Mouse (Mus musculus) forebrain, embryonic 15.5 days (tissue): ENCODE data around the gene Pip4k2b. TPM values are rescaled to one million over a fixed set of nuclear protein-coding genes. Genes with fewer than 3 reads are reported as not detected.

Experiments
- ATAC-seq: fragments of 200-750 bp; cut with Nextera tagmentation; replicated peaks from 2 replicates; pipeline ENCODE4 v1.8.0; 2017; ENCODE audit warnings: mild to moderate bottlenecking, moderate TSS enrichment, moderate library complexity
- H3K27ac ChIP-seq: fragments of 300-500 bp; sonication (generic); replicated peaks from 2 replicates; pipeline ENCODE4 v1.5.1; 2015; ENCODE audit warnings: mild to moderate bottlenecking, inconsistent platforms
- H3K27me3 ChIP-seq: fragments of 300-500 bp; sonication (generic); 2 replicates; pipeline ENCODE4 v1.6.1; 2015; ENCODE audit warnings: inconsistent platforms
- H3K36me3 ChIP-seq: fragments of 300-500 bp; sonication (generic); 2 replicates; pipeline ENCODE4 v1.6.1; 2015; ENCODE audit warnings: mild to moderate bottlenecking, inconsistent platforms
- H3K4me1 ChIP-seq: fragments of 300-500 bp; sonication (generic); 2 replicates; pipeline ENCODE4 v1.6.1; 2015; ENCODE audit warnings: inconsistent platforms
- H3K4me2 ChIP-seq: fragments of 300-500 bp; sonication (generic); replicated peaks from 2 replicates; pipeline ENCODE4 v1.6.1; 2015; ENCODE audit warnings: mild to moderate bottlenecking, inconsistent platforms
- H3K4me3 ChIP-seq: fragments of 300-500 bp; sonication (generic); 2 replicates; pipeline ENCODE4 v1.5.1; 2015; ENCODE audit warnings: mild to moderate bottlenecking, inconsistent platforms
- H3K9ac ChIP-seq: fragments of 300-500 bp; sonication (generic); replicated peaks from 2 replicates; pipeline ENCODE4 v1.6.1; 2015; ENCODE audit warnings: mild to moderate bottlenecking, inconsistent platforms
- H3K9me3 ChIP-seq: fragments of 300-500 bp; sonication (generic); 2 replicates; pipeline ENCODE4 v1.6.1; 2016; ENCODE audit warnings: inconsistent platforms
- WGBS: fragments of 180-500 bp; shearing (Covaris S2); methylation state at CpG from one replicate; pipeline ENCODE4 v1.1.7; 2015; ENCODE audit warnings: mixed read lengths; 5-methylcytosine and 5-hydroxymethylcytosine counted together
- polyA plus RNA-seq: library from polyadenylated mRNA; unstranded; fragments of >200 nt; fragmentation: Nextera tagmentation; extraction: Ambion mirVana; gene quantifications from 2 replicates; pipeline ENCODE4 v1.2.1, GENCODE M21; 2015

Gene Pip4k2b
- polyA plus RNA-seq, 1 experiment from 2014 or later: 4.8 TPM

DNA sequence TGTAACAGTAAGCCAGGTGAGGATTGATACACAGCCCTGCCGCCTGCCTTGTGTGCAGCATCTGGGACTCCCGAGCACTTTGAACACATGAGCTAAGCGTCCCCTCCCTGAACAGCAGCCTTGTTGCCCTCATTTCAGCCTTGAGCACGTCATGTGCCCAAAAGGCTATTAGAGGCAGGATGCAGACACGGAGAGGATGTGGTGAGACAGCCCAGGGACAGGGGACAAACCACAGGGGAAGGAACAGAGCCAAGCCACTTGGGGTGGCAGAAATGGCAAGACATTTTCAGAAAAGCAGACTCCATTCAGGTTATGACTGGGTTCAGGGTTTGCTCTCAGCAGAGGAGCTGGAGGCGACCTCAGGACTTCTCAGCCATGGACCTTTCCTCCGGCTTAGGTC lies 16.2 kb downstream of the Pip4k2b start:
- Histone ChIP-seq H3K27ac (no peak overlapping the region), H3K4me3 (no peak overlapping the region), H3K9ac (no peak overlapping the region), H3K27me3 (no peaks in the 10 kb centered on the region), H3K4me1 (no peaks in the 10 kb centered on the region), H3K36me3 (peaks cover 80% of the 10 kb centered on the region), H3K9me3 (no peaks in the 10 kb centered on the region), H3K4me2 (no peak overlapping the region)
- no peak for ATAC-seq
- 84% methylated on average over 7 of the region's 7 CpGs for WGBS

DNA sequence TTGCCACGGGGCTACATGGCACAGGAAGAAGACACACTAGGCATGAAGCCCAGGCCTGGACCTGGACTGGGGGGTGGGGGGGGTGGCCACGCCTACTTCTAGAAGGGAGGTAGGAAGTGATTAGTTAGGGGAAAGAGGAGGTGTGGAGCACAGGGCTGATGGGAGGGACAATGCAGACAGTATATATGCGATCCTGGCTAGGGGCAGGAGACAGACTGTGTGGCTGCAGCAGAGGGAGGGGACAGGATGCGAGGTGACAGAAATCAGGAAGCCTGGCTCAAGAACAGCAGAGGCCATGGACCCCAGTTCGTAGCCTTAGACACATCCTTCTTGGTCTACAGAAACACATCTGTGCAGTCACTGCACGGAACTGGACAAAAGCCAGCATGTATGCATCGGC lies 20.8 kb downstream of the Pip4k2b start:
- Histone ChIP-seq H3K9ac (no peak overlapping the region), H3K9me3 (no peaks in the 10 kb centered on the region), H3K27me3 (no peaks in the 10 kb centered on the region), H3K4me3 (no peak overlapping the region), H3K4me2 (no peak overlapping the region), H3K36me3 (peaks cover 90% of the 10 kb centered on the region), H3K4me1 (no peaks in the 10 kb centered on the region), H3K27ac (no peak overlapping the region)
- WGBS: 84% methylated on average over 7 of the region's 7 CpGs
- ATAC-seq: no peak

DNA sequence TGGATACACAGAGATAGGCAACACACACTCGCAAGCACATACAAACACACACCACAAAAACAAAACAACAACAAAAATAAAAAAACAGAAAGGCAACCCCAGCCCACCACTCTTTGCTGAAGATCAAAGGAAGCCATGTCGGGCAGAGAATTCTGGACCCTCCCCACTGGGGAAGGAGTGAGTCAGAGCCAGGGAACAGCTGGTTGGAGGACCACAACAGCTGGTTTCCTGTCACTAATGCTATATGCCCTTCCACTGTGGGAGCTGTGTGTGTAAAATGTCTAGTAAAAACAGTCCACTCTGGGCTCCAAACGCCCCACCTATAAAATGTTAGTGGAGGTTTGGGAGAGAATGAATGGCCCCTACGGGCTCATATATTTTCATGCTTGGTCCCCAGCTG lies 23.2 kb downstream of the Pip4k2b start:
- no peaks in the 10 kb centered on the region for H3K27me3 ChIP-seq
- no peaks in the 10 kb centered on the region for H3K9me3 ChIP-seq
- H3K36me3 ChIP-seq: peaks cover 84% of the 10 kb centered on the region
- no peak overlapping the region for H3K4me3 ChIP-seq
- H3K4me1 ChIP-seq: no peaks in the 10 kb centered on the region
- no peak overlapping the region for H3K4me2 ChIP-seq
- H3K9ac ChIP-seq: no peak overlapping the region
- 98% methylated on average over 4 of the region's 4 CpGs for WGBS
- no peak for ATAC-seq
- H3K27ac ChIP-seq: no peak overlapping the region

GRCm38 (mm10) chr11:97719041-97719440 lies 25.5 kb downstream of the Pip4k2b start:
- ATAC-seq: no peak

DNA sequence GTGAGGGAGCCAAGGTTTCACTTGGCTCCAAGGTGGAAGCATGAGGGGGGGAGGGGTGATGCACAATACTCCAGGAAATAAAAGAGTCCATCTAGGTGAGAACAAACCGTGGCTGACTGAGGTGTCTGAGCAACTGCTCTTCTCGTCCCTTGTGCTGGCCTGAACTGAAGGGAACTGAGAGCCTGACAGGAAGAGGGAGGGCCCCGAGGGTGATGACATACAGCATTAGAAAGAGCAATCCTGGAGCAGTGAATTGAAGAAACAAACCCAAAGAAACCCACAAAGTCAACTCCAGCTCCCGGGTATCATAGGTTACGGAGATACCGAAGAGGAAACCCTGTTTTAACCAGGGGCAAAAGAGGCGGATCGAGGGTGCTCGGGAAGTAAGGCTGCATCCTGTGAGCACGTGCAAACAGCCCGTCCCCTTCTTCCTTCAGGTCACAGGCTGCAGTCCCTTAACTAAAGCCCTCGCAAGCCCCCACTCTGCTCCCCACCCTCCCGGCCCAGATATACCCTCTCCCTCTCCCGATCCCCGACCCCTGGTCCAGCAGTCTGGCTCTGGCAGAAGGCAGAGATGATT lies 26.1 kb downstream of the Pip4k2b start:
- peaks cover 64% of the 10 kb centered on the region for H3K36me3 ChIP-seq
- WGBS: 86% methylated on average over 15 of the region's 15 CpGs
- no peak for ATAC-seq
- H3K27ac ChIP-seq: no peak overlapping the region
- no peaks in the 10 kb centered on the region for H3K9me3 ChIP-seq
- no peak overlapping the region for H3K4me2 ChIP-seq
- no peak overlapping the region for H3K4me3 ChIP-seq
- H3K27me3 ChIP-seq: no peaks in the 10 kb centered on the region
- no peaks in the 10 kb centered on the region for H3K4me1 ChIP-seq
- no peak overlapping the region for H3K9ac ChIP-seq

More at GRCm38 (mm10) chr11:97719041-97719440, 25.5 kb downstream of the Pip4k2b start:
- no peak overlapping the region for H3K9ac ChIP-seq
- H3K36me3 ChIP-seq: peaks cover 64% of the 10 kb centered on the region
- H3K27me3 ChIP-seq: no peaks in the 10 kb centered on the region
- no peaks in the 10 kb centered on the region for H3K4me1 ChIP-seq
- H3K4me2 ChIP-seq: no peak overlapping the region
- 91% methylated on average over 4 of the region's 4 CpGs for WGBS
- no peak overlapping the region for H3K4me3 ChIP-seq
- H3K9me3 ChIP-seq: no peaks in the 10 kb centered on the region
- no peak overlapping the region for H3K27ac ChIP-seq

DNA sequence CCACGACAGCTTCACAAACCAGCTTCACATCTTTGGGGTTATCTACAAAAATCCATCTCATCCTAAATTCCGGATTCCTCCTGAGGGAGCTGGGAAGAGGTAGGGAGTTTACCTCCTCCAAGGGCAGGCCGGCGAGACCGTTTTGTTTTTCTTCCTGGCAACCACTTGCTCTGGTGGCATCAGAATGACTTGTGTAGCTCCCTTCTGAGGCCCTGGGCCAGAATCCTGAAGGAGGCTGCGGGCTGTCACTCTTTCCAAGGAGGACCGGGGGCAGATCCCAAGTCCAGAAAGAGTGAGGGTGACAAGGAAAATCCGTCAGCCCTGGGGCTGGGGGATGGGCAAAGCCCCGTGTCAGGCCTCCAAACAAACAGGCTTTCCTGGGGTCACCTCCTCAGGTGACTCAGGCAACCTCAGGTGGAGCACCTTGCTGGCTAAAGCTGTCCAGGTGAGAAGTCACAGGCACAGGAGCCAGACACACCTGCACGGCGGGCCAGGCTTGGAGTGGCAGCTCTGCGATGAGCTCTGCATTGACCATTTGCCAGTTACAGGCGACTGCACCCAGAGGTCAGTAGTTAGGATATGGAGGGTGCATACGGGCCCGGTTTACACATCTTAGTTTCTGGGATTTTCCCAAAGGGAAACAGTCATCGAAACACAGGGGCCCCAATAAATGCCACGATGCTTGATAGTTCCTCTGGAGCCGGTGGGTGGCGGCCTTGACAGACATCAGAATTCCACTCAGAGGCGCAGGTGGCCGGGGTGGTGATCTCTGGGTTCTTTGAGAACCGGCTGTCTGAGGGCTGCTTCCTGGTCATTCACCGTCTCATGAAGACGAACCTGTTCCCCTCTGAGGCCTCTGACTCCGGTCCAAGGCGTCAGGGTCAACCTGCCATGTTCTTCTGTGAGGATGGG lies 26.9 kb downstream of the Pip4k2b start:
- no peak for ATAC-seq
- peaks cover 65% of the 10 kb centered on the region for H3K36me3 ChIP-seq
- H3K27me3 ChIP-seq: no peaks in the 10 kb centered on the region
- H3K4me3 ChIP-seq: no peak overlapping the region
- H3K4me2 ChIP-seq: no peak overlapping the region
- 91% methylated on average over 26 of the region's 26 CpGs for WGBS
- no peak overlapping the region for H3K9ac ChIP-seq
- no peaks in the 10 kb centered on the region for H3K9me3 ChIP-seq
- H3K27ac ChIP-seq: no peak overlapping the region
- H3K4me1 ChIP-seq: no peaks in the 10 kb centered on the region

DNA sequence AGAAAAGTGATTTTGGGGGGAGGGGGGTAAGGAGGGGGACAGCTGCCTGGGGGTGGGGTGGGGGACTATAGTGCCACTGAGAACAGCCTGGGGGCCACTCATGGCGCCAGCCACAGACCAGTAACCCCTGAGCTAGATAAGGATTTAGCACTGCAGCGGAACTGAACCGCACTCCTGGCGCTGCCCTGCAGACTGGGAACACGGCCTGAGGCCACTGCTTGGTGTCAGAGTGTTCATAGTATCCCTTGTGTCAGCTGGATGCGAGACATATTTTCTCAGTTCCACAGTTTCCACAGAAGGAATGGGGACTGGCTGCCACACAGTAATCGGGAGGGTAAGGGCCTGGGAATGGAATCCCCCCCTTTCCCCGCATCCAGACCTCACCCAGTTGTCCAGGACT lies 28.5 kb downstream of the Pip4k2b start:
- Histone ChIP-seq H3K9me3 (no peaks in the 10 kb centered on the region), H3K27ac (no peak overlapping the region), H3K27me3 (no peaks in the 10 kb centered on the region), H3K9ac (no peak overlapping the region), H3K4me1 (no peaks in the 10 kb centered on the region), H3K4me3 (no peak overlapping the region), H3K36me3 (peaks cover 63% of the 10 kb centered on the region), H3K4me2 (no peak overlapping the region)
- ATAC-seq: no peak
- WGBS: 92% methylated on average over 8 of the region's 8 CpGs

GRCm38 (mm10) chr11:97714784-97715760 lies 29.4 kb downstream of the Pip4k2b start:
- Histone ChIP-seq H3K9me3 (no peaks in the 10 kb centered on the region), H3K27ac (no peak overlapping the region), H3K27me3 (no peaks in the 10 kb centered on the region), H3K9ac (no peak overlapping the region), H3K4me2 (no peak overlapping the region), H3K4me1 (no peaks in the 10 kb centered on the region), H3K4me3 (no peak overlapping the region), H3K36me3 (peaks cover 55% of the 10 kb centered on the region)
- ATAC-seq: no peak
- 88% methylated on average over 14 of the region's 14 CpGs for WGBS

DNA sequence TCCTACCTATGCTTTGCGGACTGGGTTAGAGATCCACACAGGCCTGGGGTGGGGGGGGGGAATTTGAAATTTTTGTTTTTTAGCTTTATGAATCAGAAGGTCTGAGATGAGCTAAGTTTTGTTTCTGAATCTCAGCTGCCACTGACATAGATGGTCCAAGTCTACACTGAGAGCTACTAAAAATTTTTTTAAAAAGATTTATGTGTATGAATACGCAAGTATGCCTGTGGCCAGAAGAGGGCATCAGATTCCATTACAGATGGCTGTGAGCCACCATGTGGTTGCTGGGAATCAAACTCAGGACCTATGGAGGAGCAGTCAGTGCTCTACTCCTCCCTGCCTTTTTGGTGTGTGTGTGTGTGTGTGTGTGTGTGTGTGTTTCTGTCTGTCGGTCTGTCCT lies 30.1 kb downstream of the Pip4k2b start:
- H3K9ac ChIP-seq: no peak overlapping the region
- H3K4me2 ChIP-seq: no peak overlapping the region
- H3K36me3 ChIP-seq: peaks cover 49% of the 10 kb centered on the region
- no peak for ATAC-seq
- H3K9me3 ChIP-seq: no peaks in the 10 kb centered on the region
- no peak overlapping the region for H3K27ac ChIP-seq
- 94% methylated on average over 3 of the region's 3 CpGs for WGBS
- H3K27me3 ChIP-seq: no peaks in the 10 kb centered on the region
- H3K4me1 ChIP-seq: no peaks in the 10 kb centered on the region
- H3K4me3 ChIP-seq: no peak overlapping the region

- Histone ChIP-seq H3K27ac (no peak overlapping the region), H3K27me3 (no peaks in the 10 kb centered on the region), H3K9me3 (no peaks in the 10 kb centered on the region), H3K9ac (no peak overlapping the region), H3K36me3 (peaks cover 49% of the 10 kb centered on the region), H3K4me1 (no peaks in the 10 kb centered on the region), H3K4me2 (no peak overlapping the region), H3K4me3 (no peak overlapping the region)
- ATAC-seq: no peak
- 79% methylated on average over 8 of the region's 8 CpGs for WGBS
These were observed 30.6 kb downstream of the Pip4k2b start for GRCm38 (mm10) chr11:97713896-97714295.

GRCm38 (mm10) chr11:97712286-97712685 lies 32.2 kb downstream of the Pip4k2b start:
- Histone ChIP-seq H3K4me2 (no peak overlapping the region), H3K36me3 (peaks cover 44% of the 10 kb centered on the region), H3K4me1 (no peaks in the 10 kb centered on the region), H3K27me3 (no peaks in the 10 kb centered on the region), H3K4me3 (no peak overlapping the region), H3K27ac (no peak overlapping the region), H3K9me3 (no peaks in the 10 kb centered on the region), H3K9ac (no peak overlapping the region)
- 92% methylated on average over 15 of the region's 15 CpGs for WGBS
- ATAC-seq: no peak
